Mouse (Mus musculus): Measurements from ENCODE around the gene Tnr.

Gene Tnr

DNA sequence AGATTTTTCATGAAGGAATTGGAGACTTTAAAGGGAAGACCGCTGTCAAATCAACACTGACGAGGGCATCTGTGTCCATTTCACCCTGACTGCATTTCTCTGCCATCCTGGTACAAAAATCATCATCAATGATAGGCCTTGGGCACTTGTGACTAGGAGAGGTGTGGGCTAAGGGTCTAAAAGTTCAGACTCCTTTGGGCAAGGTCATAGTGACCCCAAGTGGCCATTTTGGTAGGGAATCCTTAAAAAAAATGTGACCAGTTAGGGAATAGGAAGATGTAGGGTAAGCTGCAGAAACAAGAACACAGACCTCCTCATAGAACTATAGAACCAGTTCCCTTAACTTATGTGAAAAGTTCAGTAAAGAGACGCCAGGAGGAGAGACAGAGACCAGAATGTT lies 355.1 kb downstream of the Tnr start:
- DNase-seq (ENCODE audit: low read depth), result no peak

DNA sequence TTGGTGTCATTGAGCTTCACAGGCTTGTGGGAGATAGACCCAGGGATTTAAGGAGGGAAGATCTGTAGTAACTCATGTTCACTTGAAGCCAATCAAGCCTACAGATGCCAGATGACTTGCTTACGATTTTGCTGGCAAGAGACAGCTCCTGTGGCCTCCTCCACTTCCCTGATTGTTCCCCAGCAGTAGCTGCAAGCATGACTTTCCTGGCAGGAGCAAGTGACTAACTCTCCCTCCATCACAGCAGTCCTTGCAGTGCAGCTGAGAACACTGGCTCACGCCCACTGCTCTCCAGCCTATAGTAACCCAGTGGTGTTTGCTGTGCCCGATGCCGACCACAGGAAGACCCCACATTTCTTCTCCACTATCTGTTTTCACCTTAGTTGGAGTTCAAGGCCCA lies 356.3 kb downstream of the Tnr start:
- DNase-seq (ENCODE audit: low read depth), result no peak

DNA sequence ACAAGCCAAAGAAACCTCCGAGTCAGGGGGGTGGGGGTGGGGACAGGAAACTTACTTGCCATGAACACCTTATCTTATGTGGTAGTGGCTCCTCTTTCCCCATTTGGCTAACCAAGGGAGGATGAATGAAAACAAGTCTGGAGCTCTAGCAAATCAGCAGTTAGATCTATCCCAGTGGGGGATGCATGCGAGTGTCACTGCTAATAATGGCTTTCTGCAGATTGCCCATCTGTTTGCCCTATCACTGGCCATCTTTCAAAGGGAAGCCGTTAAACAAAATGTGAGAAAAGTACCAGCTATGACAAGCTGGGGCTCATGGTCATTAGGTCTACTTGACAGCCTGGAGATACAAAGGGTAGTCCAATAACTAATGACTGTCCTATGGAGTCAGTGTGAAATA lies 361.9 kb downstream of the Tnr start:
- no peak for DNase-seq (ENCODE audit: low read depth)

DNA sequence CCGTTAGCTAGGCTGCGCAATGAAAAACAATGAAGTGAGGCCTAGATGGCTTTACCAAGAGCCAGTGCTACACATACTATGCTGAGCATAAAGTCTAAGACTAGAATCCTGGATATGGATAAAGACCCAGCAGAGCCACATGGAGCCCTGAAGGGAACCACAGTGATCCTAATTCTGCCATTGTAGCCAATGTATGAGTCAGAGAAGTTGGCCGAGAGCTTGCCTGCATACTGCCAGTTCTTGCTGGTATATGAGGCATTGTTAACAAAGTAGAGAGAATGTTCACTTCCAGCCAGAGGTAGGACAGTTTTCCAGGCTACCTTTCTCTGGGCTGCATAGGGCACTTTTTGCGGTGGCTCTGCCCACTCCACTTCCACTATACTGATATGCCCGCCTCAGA lies 365.0 kb downstream of the Tnr start:
- no peak for DNase-seq (ENCODE audit: low read depth)

DNA sequence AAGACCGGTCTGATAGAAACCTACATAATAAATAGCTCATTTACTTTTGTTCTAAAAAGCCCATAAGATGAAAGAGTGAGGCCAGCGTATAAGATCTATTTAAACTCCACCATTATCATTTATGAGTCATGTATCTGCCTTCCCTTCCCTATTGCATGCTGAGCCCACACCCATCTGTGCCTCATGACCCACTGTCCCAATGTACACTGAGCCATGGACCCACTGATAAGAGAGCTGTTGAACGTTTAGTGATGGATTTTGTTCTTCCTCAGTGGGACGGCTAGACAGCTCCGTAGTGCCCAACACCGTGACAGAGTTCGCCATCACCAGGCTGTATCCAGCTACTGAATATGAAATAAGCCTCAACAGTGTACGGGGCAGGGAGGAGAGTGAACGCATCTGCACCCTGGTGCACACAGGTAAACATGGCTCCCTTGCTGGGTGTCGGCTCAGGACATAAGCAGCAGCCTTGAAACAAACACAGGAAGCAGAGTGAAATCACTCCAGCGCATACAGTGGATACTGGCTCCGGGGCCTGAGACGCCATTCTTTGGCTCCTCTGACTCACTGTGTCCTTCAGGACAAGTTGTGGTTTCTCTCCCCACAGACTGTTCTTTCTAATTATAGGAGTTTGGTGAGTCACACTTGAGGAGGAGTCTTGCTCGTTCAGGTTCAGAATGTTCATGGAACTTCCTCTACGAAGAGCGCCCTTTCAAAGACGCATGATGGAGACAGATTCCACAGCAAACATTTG lies 365.6 kb downstream of the Tnr start:
- peak; percentile 40 for DNase-seq (ENCODE audit: low read depth)

DNA sequence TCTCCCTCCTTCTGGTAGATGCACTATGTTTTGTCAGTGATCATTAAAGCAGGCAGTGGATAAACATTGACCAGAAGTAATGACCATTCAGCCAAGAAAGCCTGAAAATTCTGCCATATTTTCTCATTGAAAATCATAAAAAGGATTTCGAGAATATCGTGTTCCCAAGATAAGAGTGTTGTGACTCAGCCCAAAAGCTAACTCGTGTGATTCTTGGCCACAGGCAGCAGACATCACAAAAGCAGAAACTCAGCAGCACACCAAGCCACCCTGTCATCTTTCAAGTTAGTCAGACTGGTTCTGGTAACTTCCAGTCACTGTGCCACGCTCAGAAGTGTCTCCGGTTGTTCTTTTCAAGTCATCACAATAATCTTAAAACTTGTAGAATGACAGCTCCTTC lies 367.0 kb downstream of the Tnr start:
- no peak for DNase-seq (ENCODE audit: low read depth)

DNA sequence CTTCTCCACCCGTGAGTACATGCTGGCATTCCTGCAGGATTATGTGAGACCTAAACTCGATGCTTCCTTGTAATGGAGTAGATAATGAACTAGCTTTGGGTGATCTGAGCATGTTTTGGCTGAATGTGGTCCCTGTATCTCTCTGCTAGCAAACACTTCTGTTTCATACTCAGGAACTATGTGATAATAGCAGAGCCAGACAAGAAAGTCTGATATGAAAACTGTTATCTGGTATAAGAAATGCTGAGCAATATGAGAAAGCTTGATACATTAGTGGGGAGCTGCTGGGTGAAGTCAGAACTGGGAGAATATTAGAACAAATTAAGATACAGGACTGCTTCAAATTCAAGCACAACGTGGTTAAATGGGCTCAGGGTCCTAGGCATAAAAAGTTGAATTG lies 371.5 kb downstream of the Tnr start:
- no peak for DNase-seq (ENCODE audit: low read depth)

DNA sequence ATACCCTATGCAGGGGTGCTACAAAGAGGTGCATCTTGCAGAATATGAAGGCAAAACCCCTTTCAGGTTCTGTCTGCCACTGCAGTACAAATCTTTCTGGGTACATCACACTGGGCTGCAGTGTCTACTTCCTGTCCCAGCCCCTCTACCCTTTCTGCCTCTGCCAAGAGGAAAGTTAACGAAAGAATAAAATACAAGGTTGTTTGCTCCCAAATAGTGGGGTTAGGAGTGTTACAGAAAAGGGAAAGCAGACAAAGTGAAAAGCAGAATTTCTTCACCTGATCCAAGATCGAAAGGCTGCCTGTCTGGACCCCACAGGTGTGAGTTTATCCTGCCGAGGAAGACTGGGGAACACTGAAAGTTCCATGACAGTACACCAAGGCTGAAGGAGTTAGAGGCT lies 376.4 kb downstream of the Tnr start:
- DNase-seq (ENCODE audit: low read depth), result no peak

DNA sequence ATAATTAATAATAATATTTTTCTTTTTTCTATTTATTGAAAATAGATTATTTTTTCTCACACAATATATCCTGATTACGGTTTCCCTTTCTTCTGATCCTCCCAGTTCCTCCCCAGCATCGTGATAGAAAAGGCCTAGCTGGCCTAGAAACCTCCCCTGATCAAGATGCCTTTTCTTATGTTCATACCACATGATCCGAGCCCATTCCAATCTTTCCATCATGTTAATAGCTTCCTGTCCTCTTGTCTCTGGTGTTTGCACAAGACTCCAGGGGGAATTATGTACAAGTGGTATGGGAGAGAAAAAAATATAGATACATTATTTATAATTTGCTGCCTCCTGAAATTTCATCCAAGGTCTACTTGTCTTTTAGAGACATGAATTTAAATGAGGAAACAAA lies 377.1 kb downstream of the Tnr start:
- no peak for DNase-seq (ENCODE audit: low read depth)

DNA sequence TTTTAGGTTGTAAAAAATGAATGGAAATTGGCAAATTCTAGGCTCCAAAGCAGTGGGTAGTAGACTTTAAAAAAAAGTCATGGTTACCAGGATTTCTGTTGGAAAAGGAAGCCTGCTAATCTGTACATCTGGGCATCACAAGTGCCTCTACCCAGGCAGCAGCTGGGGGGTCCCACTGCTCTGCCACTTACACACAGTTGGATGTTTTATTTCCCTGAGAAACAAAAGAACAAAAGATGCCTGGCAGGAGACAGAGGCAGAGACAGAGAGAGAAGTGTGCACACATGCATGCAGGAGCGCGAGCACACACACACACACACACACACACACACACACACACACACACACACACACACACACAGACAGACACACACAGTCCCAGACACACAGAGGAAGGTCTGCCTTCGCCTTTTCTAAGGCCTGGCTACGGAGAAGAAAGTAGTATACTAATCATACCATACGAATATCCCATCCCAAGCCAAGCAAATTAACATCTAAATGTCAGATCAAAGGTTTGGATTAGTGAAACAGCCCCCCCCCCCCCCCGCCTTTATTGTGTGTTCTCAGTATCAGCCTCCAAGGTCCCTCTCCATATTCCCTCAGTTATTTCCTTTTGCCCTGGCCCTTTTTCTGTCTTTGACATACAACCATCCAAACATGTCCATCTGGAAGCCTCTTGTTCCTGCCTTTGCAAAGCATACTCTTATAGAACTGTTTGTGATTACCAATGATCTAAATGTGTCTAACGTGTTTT lies 378.0 kb downstream of the Tnr start:
- no peak for DNase-seq (ENCODE audit: low read depth)

DNA sequence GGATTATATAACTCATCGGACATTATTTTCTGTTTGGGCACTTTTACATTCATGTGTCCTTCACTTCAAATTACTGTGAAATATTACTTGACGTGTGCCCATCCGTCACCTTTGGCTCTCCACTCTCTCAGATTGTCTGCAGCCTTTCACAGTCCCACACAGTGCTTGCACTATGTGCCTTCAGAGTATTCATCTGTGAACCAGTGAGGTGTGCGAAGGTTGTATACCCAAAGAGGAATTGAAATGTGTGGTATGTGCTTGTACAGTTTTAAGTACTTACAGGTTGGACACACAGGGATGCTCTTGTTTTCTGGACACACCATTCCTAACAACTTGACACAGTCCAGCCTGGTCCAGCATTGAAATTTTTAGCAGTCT lies 378.5 kb downstream of the Tnr start:
- no peak for DNase-seq (ENCODE audit: low read depth)

DNA sequence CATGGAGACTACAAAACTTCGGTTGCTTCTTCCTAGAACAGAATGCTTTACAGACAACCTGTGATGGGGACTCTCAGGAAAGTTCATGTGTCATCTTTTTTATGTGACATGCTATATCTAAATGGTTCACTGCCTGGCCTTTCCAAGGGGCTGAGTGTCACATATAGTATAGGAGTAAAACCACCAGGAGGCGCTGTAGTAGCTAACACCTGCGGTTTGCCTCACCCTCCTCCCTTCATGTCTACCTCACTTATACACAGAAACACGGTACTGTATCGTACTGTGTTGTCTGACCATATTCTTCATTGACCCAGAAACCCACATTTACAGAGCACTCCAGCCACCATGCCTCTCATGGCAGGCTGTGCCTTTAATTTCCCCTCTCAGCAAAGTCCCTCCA lies 387.4 kb downstream of the Tnr start:
- DNase-seq (ENCODE audit: low read depth), result peak; percentile 42

DNA sequence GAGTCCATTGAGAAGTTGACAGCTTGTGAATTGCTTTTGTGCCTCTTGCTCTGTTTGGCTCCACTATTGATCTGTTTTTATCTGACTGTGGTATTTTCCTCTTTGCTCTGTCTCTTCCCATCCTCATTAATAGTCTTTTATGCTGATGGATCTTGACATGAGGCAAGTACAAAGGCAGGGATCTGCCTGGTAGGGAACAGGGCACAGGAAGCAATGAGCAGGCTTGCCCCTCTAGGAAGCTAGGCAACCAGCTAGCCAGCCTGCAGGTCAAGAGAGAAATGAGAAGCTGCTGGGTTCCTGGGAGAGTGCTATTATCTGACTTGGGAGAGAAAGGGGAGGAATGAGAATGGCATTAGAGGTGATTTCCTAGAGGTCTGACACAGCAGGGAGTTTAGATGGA lies 391.2 kb downstream of the Tnr start:
- no peak for DNase-seq (ENCODE audit: low read depth)

DNA sequence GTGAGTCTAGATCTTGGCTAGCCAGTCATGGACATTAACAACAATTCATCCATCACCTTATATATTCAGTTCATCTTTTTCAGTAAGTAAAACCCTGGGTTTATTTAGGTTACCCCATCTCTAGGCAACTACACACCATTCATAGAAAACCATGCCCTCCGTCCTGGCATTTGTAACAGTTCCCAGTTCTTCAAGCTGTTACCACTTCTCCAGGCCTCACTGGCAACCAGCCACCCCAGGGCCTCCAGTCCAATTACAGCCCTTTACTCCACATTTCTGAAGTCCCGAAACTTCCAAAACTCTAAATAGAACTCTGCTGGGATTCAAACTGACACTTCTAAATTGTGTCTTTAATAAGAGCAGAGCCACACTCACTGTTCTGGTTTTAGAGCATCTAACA lies 397.0 kb downstream of the Tnr start:
- DNase-seq (ENCODE audit: low read depth), result no peak

DNA sequence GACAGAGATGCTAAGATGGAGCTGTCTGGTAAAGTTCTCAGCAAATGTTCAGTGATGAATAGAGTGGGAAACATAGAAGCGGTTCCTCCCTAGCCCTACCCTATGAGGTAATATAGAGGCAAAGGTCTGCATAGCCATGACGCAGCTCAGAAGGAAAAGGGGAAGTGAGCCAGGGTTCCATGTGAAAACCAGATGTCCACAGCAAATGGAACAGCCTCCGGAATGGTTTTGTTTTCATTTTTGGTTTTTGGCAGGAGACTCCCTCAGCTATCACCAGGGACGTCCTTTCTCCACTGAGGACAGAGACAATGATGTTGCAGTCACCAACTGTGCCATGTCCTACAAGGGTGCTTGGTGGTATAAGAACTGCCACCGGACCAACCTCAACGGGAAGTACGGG lies 399.4 kb downstream of the Tnr start:
- DNase-seq (ENCODE audit: low read depth), result no peak

DNA sequence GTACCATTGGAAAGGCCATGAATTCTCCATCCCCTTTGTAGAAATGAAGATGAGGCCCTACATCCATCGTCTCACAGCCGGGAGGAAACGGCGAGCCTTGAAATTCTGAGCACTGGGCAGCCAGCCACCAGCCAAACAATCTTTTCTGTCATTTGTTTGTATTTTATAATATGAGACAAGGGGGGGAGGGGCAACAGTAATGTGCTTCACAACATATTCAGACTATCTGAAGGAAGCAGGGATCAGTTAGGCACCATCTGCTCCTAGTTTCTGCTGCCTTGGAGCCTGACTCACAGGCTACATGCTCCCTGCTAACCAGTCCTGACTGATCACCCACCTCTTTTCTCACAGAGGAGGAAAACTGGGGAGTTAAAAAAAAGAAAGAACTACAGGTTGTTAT lies 400.5 kb downstream of the Tnr start:
- no peak for DNase-seq (ENCODE audit: low read depth)

DNA sequence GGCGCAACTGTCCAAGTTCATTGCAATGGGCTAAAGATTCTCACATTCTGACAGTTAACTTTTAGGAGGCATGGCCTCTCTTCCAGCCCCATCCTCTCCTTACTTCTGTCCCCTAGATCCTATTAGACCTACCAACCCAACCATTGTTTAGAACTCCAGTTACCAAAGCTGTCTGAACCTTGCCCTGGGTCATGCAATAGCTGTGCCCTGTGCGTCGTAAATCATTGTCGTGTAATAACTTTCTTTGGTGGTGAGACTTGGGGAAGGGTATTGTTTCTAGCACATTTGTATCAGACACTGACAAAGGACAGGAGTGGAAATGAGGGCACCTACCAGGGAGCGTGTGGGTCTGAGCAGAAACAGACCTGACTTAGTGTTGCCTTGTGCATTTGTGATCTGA lies 401.1 kb downstream of the Tnr start:
- DNase-seq (ENCODE audit: low read depth), result no peak

DNA sequence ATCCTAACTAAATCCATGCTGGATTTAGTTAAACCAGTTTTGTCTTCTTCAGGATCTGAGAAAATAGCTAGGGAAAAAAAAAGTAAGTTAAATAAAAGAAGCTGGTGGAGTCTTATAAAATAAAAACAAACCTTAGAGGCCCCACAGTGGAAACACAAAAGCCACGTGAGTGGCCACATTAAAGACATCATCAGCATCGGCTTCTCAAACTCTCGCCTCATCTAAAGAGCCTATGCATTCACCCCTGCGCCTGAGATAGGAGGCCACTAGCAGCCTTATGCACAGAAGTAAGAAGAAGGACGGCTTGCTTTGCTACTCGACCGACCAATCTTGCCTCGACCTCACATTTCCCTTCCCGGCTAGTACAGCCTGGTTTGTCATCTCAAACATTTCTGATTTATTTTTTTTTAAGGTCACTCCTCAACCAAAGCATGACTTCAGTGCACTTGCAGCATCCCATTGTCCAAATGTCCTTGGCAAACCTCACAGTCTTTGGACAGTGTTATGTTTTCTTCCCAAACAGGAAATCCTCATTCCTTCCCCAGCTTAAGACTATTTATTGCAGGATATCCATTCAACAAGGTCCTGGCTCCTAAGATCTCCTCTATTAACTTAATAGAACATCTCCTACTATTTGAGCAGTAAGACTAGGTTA lies 405.2 kb downstream of the Tnr start:
- DNase-seq (ENCODE audit: low read depth), result no peak

DNA sequence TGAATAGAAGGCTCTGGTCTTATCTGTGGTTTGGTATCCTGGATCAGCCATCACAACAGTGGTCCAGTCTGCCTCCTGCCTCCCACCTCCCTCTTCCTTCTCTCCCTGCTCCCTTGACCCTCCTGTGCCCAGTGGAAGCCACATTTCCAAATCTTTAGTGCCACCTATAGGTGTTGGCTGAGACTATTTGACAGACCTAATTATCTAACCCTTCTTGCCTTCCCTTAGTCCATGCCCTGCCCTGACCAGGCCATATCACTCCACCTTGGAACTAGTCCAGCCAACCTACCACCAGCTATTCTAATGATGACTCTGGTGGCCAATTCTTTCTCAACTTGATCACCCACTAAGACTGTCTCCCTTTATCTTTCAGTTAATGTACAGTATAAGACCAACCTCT lies 408.5 kb downstream of the Tnr start:
- no peak for DNase-seq (ENCODE audit: low read depth)

DNA sequence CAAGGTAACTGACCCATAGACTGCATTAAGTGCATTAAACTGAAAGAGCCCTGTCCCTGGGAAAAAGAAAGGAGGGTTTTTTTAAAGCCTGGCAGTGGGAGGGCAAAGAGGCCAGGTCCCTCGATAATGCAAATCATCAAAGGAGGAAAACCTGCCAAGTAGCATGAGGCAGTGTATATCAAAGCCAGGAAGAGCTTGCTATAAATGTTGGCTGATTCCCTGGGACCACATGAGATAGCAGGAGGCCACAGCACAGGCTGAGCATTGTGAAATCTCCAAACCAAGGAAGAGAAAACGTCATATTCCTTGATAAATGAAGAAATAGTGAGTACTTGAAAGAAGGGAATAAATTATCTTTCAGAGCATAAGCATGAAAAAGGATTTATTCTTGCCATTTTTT lies 409.0 kb downstream of the Tnr start:
- no peak for DNase-seq (ENCODE audit: low read depth)

DNA sequence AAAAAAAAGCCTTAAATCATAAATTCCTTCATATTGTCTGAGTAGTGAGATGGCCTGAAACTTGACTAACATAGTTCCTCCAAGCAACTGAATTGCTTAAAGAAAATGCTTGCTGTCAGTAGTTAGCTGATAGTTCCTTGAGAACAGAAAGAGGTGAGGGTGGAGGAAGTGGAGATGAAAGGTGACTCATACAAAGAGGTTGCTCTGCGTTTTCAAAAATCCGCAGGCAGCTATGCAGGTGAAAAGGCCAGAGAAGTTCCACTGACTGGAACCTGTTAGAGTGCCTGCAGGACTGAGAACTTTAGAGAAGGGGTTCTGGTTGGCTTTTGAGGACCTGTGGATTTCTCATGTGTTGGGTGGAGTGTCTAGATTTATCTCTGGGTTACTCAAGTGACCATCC lies 414.9 kb downstream of the Tnr start:
- DNase-seq (ENCODE audit: low read depth), result no peak

DNA sequence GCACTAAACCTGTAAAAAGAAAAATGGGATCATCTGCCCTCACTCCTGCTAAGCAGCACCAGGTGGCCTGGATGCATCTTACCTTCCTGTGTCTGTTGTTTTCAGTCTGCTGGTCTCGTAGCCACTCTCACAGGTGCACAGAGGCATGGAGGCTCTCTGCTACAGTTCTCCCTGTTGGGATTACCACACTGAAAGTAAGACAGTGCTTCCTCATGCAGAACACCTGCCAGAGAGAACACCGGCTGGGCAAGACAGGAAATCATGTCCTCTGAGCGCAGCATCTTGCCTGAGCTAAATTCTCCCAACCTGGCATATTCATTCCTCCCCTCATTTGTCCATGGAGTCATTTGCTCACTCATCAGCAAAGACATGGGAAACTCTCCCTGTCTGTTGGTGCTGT lies 415.8 kb downstream of the Tnr start:
- no peak for DNase-seq (ENCODE audit: low read depth)

DNA sequence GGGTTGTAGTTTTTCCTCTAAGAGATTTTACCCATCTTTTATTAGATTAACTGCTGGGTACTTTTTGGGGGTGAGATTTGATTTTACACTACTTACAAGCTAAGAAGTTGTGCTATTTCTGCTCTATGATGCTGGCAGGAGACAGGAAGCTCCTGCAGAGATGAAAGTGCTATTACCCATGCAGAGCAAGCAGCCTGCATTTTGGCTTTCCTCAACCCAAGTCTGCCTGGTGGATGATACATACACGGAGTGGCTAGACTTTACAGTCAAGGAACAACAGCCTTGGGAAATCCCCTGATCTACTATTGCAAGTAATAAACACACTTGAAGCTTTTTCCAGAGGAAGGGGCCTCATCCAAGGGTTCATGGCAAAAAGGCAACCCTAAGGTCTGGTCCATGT lies 430.0 kb downstream of the Tnr start:
- no peak for DNase-seq (ENCODE audit: low read depth)

DNA sequence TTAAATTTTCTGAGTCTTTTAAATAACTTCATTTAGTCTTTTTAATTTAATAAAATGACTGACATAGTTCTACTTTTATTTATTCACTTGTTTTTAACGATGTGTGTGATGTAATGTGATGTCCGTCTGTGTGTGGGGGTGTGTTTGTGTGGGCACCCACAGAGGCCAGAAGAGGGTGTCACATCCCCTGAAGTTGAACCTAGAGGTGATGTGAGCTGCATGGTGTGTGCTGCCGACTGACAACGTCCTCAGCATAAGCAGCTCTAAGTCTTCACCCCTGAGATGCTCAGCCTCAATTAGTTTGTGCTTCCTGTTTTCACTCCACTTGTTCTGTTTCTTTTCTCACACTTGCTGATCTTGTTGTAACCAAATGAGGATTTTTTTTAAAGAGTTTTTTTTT lies 439.8 kb downstream of the Tnr start:
- no peak for DNase-seq (ENCODE audit: low read depth)

Data from c-Kit-positive CD71-negative TER-119-negative erythroid progenitor cells, embryonic 14.5 days (primary cell).